Mouse (Mus musculus) cerebellum, adult 2 months (tissue): ENCODE data around the gene Prm3. TPM values are rescaled to one million over a fixed set of nuclear protein-coding genes. Genes with fewer than 3 reads are reported as not detected.

Experiments used
- DNase-seq, 2 experiments: peaks; one replicate each; pipeline ENCODE4 v3.0.0; 2021
- H3K27ac ChIP-seq: fragments of 200-500 bp; 2 replicates; pipeline ENCODE4 v1.5.1; 2012; ENCODE audit warnings: low read length, control low read depth, inconsistent platforms; ENCODE audit not compliant: insufficient read depth
- H3K27me3 ChIP-seq: fragments of 200-500 bp; 2 replicates; pipeline ENCODE4 v1.6.1; 2012; ENCODE audit warnings: inconsistent platforms, mild to moderate bottlenecking, low read length, moderate library complexity; ENCODE audit not compliant: control insufficient read depth, insufficient read depth
- H3K4me1 ChIP-seq: fragments of 200-500 bp; 2 replicates; pipeline ENCODE4 v1.6.1; 2011; ENCODE audit warnings: low read length; ENCODE audit not compliant: control insufficient read depth, insufficient read depth
- H3K4me3 ChIP-seq: fragments of 200-500 bp; replicated peaks from 2 replicates; pipeline ENCODE3; 2011; ENCODE audit warnings: mild to moderate bottlenecking, low read depth, low read length, control low read depth; ENCODE audit not compliant: insufficient read depth
- CTCF ChIP-seq: fragments of 200-500 bp; IDR thresholded peaks from 2 replicates; pipeline ENCODE4 v1.5.1; 2011; ENCODE audit warnings: low read depth, mild to moderate bottlenecking, control low read depth, low read length, moderate library complexity, borderline replicate concordance; ENCODE audit not compliant: insufficient read depth
- POLR2A ChIP-seq: fragments of 200-500 bp; IDR thresholded peaks from 2 replicates; pipeline ENCODE4 v1.6.1; 2011; ENCODE audit warnings: low read length, control low read depth, borderline replicate concordance; ENCODE audit not compliant: insufficient read depth
- WGBS: fragments of 180-500 bp; shearing (Covaris S2); methylation state at CpG from one replicate; pipeline ENCODE4 v1.1.7; 2018; 5-methylcytosine and 5-hydroxymethylcytosine counted together
- polyA plus RNA-seq: library from polyadenylated mRNA; depleted of rRNA; stranded (reverse); fragments of >200 nt; gene quantifications from 2 replicates; pipeline ENCODE4 v1.2.3, GENCODE M21; 2012; rRNA removed

The Prm3 gene
- polyA plus RNA-seq, 1 experiment: not detected

GRCm38 (mm10) chr16:10763540-10764264, 27.0 kb downstream of the Prm3 start:
- H3K27me3 ChIP-seq: no peaks in the 10 kb centered on the region
- H3K4me1 ChIP-seq: no peaks in the 10 kb centered on the region
- DNase-seq: no peak
- H3K4me3 ChIP-seq: no peak overlapping the region
- no peak overlapping the region for H3K27ac ChIP-seq
- no peak for TF ChIP-seq POLR2A
- no peak for TF ChIP-seq CTCF
- WGBS: 64% methylated on average over 6 of the region's 6 CpGs

- 79% methylated on average over 5 of the region's 5 CpGs for WGBS
- TF ChIP-seq POLR2A (no peak), CTCF (no peak)
- Histone ChIP-seq H3K27me3 (no peaks in the 10 kb centered on the region), H3K27ac (no peak overlapping the region), H3K4me3 (no peak overlapping the region), H3K4me1 (no peaks in the 10 kb centered on the region)
- DNase-seq: no peak
These were observed 28.0 kb downstream of the Prm3 start for GRCm38 (mm10) chr16:10762569-10763180.

GRCm38 (mm10) chr16:10761182-10761581, 29.5 kb downstream of the Prm3 start:
- no peaks in the 10 kb centered on the region for H3K4me1 ChIP-seq
- no peak overlapping the region for H3K27ac ChIP-seq
- H3K4me3 ChIP-seq: no peak overlapping the region
- DNase-seq: no peak
- TF ChIP-seq CTCF (no peak), POLR2A (no peak)
- no peaks in the 10 kb centered on the region for H3K27me3 ChIP-seq
- 65% methylated on average over 8 of the region's 8 CpGs for WGBS

GRCm38 (mm10) chr16:10756168-10756567, 34.5 kb downstream of the Prm3 start:
- Histone ChIP-seq H3K4me1 (no peaks in the 10 kb centered on the region), H3K27ac (no peak overlapping the region), H3K27me3 (no peaks in the 10 kb centered on the region), H3K4me3 (no peak overlapping the region)
- no peak for TF ChIP-seq POLR2A
- no peak for TF ChIP-seq CTCF
- no peak for DNase-seq
- 73% methylated on average over 6 of the region's 6 CpGs for WGBS

DNA sequence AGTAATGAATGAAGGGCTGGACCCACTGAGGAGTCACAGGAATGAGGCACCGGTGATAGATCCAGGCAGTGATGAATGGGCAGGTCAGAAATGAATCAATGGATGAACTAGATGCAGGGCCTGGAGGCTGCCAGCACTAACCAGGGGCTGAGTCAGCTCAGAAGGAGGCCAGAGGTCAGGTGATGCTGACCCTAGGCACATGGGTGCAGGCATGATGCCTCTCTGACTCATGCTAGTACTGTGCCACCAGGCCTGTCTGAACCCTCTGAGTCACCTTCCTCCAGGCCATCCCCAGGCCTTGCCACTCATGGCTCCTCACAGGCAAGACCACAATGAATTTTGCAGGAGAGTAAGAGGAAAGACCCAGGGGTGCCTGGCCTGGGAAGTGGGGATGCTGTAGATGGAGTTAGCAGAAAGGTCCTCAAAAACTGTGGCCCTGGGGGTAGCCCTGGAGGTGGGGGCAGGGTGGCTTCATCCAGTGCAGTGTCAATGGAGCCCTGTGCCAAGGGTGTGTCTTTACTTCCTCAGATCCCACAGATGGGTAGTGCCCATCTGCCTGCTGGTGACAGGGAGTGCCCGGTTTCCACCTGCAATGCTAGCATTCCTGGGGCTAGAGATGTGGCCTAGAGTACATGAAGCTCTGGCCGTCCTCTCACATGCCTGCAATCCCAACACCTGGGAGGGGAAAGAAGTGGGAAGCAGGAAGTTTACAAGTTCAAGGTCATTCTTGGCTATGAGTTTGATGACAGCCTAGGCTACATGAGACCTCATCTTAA, 36.0 kb downstream of the Prm3 start:
- DNase-seq: no peak
- WGBS: 92% methylated on average over 3 of the region's 3 CpGs
- no peak overlapping the region for H3K27ac ChIP-seq
- H3K4me3 ChIP-seq: no peak overlapping the region
- TF ChIP-seq POLR2A (no peak), CTCF (no peak)
- no peaks in the 10 kb centered on the region for H3K27me3 ChIP-seq
- peaks cover 5% of the 10 kb centered on the region for H3K4me1 ChIP-seq

GRCm38 (mm10) chr16:10749824-10750223, 40.9 kb downstream of the Prm3 start:
- no peaks in the 10 kb centered on the region for H3K27me3 ChIP-seq
- peak; percentile 80 to 83 for DNase-seq
- no peak for TF ChIP-seq CTCF
- WGBS: 11% methylated on average over 7 of the region's 7 CpGs
- H3K4me1 ChIP-seq: peaks cover 10% of the 10 kb centered on the region
- no peak overlapping the region for H3K4me3 ChIP-seq
- no peak overlapping the region for H3K27ac ChIP-seq

GRCm38 (mm10) chr16:10749226-10749625, 41.5 kb downstream of the Prm3 start:
- 80% methylated on average over 7 of the region's 7 CpGs for WGBS
- Histone ChIP-seq H3K4me3 (no peak overlapping the region), H3K4me1 (peaks cover 10% of the 10 kb centered on the region), H3K27ac (no peak overlapping the region), H3K27me3 (no peaks in the 10 kb centered on the region)
- TF ChIP-seq CTCF (no peak), POLR2A (no peak)
- peak in 1 of 2 experiments; percentile 18 for DNase-seq

DNA sequence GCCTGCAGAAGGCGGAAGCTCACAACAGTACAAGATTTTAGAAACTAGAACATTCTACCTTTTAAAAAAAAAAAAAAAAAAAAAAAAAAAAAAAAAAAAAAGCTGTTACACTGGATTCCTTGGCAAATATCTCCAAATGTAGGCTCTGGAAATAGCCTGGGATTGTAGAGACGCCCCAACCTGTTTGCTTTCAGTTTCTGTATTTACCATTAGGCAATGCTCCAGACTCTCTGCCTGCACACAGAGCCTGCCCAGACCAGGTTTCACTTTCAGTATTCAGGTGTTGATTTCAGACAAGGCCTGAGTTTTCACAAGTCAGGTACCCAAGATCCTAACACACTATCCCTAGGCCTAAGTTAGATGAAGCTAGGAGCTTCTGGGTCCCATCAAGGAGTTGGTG, 49.6 kb downstream of the Prm3 start:
- Histone ChIP-seq H3K4me1 (no peaks in the 10 kb centered on the region), H3K27me3 (no peaks in the 10 kb centered on the region), H3K4me3 (no peak overlapping the region), H3K27ac (no peak overlapping the region)
- TF ChIP-seq POLR2A: no peak
- no peak for TF ChIP-seq CTCF
- WGBS: 88% methylated on average over 2 of the region's 2 CpGs
- DNase-seq: no peak

Other genes with a start within 250 kb of the Prm3 start
- 126 and 143 TPM in 2 replicates for gene Dexi, start 247.9 kb downstream of the Prm3 start, polyA plus RNA-seq
- 48.7 and 51.2 TPM in 2 replicates for gene Clec16a, start 245.6 kb downstream of the Prm3 start, polyA plus RNA-seq
- gene Socs1, start 5.4 kb downstream of the Prm3 start, polyA plus RNA-seq: 1.1 and 1.3 TPM in 2 replicates
- gene Tnp2, start 2.3 kb downstream of the Prm3 start, polyA plus RNA-seq: not detected in 2 replicates
- not detected in 2 replicates for gene Prm2, start 5.2 kb upstream of the Prm3 start, polyA plus RNA-seq
- gene Prm1, start 14.9 kb upstream of the Prm3 start, polyA plus RNA-seq: not detected in 2 replicates
- not detected in 2 replicates for gene Gm11172, start 22.0 kb upstream of the Prm3 start, polyA plus RNA-seq
- gene Rmi2, start 44.1 kb upstream of the Prm3 start, polyA plus RNA-seq: 0.52 and 0.74 TPM in 2 replicates